Mouse (Mus musculus) kidney, adult 2 months (tissue): ENCODE results near the gene Hdac4. TPM values are rescaled to one million over a fixed set of nuclear protein-coding genes. Genes with fewer than 3 reads are reported as not detected.

Experiments
- DNase-seq: peaks from one replicate; pipeline ENCODE4 v3.0.0; 2021
- H3K27ac ChIP-seq: fragments of 200-500 bp; 2 replicates; pipeline ENCODE4 v1.5.1; 2012; ENCODE audit warnings: low read depth, low read length, control low read depth, inconsistent platforms; ENCODE audit not compliant: insufficient read depth
- H3K27me3 ChIP-seq: fragments of 200-500 bp; replicated peaks from 2 replicates; pipeline ENCODE4 v1.6.1; 2012; ENCODE audit warnings: mild to moderate bottlenecking, moderate library complexity, low read length, inconsistent platforms; ENCODE audit not compliant: control insufficient read depth, insufficient read depth
- H3K36me3 ChIP-seq: fragments of 200-500 bp; 2 replicates; pipeline ENCODE4 v1.6.1; 2012; ENCODE audit warnings: mild to moderate bottlenecking, moderate library complexity, low read length, inconsistent platforms; ENCODE audit not compliant: control insufficient read depth, insufficient read depth
- H3K4me1 ChIP-seq: fragments of 200-500 bp; 2 replicates; pipeline ENCODE4 v1.6.1; 2011; ENCODE audit warnings: low read length; ENCODE audit not compliant: control insufficient read depth, insufficient read depth
- H3K4me3 ChIP-seq: fragments of 200-500 bp; 2 replicates; pipeline ENCODE4 v1.5.1; 2011; ENCODE audit warnings: mild to moderate bottlenecking, low read depth, low read length, control low read depth; ENCODE audit not compliant: insufficient read depth
- CTCF ChIP-seq: fragments of 200-500 bp; conservative IDR thresholded peaks from 2 replicates; pipeline ENCODE4 v1.5.1; 2011; ENCODE audit warnings: low read depth, mild to moderate bottlenecking, control low read depth, low read length, moderate library complexity, mixed read lengths; ENCODE audit not compliant: insufficient read depth, insufficient read length
- POLR2A ChIP-seq: fragments of 200-500 bp; IDR thresholded peaks from one replicate; pipeline ENCODE4 v1.6.1; 2011; ENCODE audit warnings: low read depth, low read length, control low read depth
- WGBS: fragments of 180-500 bp; shearing (Covaris S2); methylation state at CpG from one replicate; pipeline ENCODE4 v1.1.7; 2018; 5-methylcytosine and 5-hydroxymethylcytosine counted together
- polyA plus RNA-seq: library from polyadenylated mRNA; depleted of rRNA; stranded (reverse); fragments of >200 nt; gene quantifications from 2 replicates; pipeline ENCODE4 v1.2.3, GENCODE M21; 2012

Gene Hdac4
- polyA plus RNA-seq, 1 experiment, result 10.0 TPM

DNA sequence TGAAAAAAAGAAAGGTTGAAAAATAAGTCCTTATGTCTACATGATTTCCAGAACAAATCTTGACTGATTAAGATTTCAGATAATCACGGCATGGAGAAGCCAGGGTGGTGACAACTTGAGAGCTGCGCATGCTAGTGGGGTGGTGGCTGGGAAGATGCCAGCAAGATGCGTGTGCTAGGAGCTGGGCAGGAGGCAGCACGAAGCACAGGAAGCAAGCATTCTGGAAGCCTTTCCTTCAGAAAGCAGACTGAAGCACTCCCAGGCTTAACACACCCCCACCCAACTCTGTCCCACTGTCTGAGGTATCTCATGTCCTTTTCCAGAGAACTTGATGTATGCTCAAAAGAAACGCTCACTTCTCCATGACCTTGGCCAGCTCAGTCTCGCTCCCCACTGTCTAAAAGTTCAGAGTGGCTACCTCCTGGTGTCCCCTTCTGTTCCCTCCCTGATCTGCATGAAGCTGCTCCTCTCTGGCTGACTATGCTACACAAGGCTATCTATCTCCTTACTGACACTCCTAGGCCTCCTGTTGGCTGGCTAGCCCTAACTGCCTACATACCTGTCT lies 52.1 kb downstream of the Hdac4 start:
- peaks cover 7% of the 10 kb centered on the region; the same call in 1 of the 2 replicates for H3K4me1 ChIP-seq
- no peaks in the 10 kb centered on the region for H3K36me3 ChIP-seq
- no peak for TF ChIP-seq CTCF
- TF ChIP-seq POLR2A, result no peak
- 79% methylated on average over 6 of the region's 6 CpGs for WGBS
- H3K27me3 ChIP-seq, result no peaks in the 10 kb centered on the region
- no peak for DNase-seq
- H3K27ac ChIP-seq, result no peak overlapping the region
- H3K4me3 ChIP-seq, result no peak overlapping the region

DNA sequence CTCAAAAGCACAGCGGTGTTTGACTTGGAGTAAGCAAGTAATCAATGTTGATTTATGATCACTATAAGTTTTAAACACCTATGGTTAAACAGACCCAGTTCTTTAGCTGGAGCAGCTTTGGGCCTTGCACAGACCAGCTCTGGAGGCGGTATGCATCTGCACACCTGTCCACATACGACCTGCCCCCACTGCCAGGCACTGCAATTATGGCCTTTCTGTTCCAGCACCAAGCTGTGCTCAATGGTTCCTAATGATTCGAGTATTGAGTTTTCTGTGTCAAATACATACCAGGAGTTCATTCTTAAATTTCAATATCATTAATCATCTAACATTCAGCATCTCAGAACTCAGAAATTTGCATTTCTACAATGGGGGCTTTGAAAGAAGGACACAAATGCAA lies 52.7 kb downstream of the Hdac4 start:
- WGBS, result 84% methylated on average over 4 of the region's 4 CpGs
- Histone ChIP-seq H3K4me1 (peaks cover 7% of the 10 kb centered on the region; the same call in 1 of the 2 replicates), H3K27ac (no peak overlapping the region), H3K27me3 (no peaks in the 10 kb centered on the region), H3K4me3 (no peak overlapping the region), H3K36me3 (no peaks in the 10 kb centered on the region)
- DNase-seq, result no peak
- TF ChIP-seq CTCF (no peak), POLR2A (no peak)

DNA sequence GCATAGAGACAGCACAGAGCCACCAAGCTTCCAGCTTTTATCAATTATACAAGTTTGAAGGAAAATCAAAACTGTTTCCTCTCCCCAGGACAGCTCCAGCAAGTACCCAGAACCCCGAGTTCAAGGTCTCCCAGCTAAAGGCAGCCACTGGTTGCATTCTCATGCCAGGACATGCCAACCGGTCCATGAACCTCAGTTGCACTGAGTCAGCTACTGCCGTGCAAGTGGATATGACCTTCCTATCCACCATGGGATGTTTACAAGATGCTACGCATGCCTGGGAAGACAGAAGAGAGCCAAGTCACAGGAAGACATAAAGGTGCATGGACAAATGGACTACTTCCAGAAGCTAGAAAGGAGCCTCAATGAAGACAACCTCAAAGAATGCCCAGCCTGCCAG lies 56.5 kb downstream of the Hdac4 start:
- TF ChIP-seq POLR2A, result no peak
- no peak for TF ChIP-seq CTCF
- Histone ChIP-seq H3K4me1 (peaks cover 4% of the 10 kb centered on the region; the same call in 1 of the 2 replicates), H3K27me3 (no peaks in the 10 kb centered on the region), H3K27ac (no peak overlapping the region), H3K4me3 (no peak overlapping the region), H3K36me3 (no peaks in the 10 kb centered on the region)
- DNase-seq, result no peak
- WGBS, result 91% methylated on average over 4 of the region's 4 CpGs

DNA sequence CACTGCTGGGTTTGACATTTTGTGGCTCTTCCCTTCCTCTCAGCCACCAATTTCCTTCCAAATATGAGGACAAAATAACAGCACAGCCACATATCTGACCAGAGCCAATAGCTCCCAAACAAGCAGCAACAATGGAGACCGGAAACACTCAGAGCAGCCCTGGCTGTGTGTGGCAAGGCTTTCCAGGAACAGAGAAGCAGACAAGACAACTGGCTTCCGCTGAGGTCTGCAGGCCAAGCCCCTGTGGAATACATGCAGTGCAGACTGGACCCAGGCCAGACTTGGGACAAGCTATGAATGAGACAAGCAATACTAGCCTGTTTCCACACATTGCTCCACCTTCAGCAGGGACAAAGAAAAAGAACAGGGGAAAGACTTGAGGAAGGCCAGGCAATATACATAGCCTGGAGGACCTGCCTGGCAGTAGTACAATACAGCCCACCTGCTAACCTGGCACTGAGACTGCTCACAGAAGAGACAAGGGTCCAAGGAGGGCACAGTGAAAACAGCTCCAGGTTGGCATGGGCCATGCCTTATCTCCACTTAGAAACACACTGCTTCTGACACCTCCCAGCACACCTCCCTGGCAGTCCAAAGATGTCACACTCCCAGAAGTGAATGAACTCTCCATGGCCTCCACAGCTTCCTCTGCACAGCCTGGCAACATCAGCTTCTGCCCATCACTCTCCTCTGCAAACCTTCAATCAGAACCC lies 58.2 kb downstream of the Hdac4 start:
- WGBS, result 66% methylated on average over 2 of the region's 2 CpGs
- H3K27ac ChIP-seq, result no peak overlapping the region
- DNase-seq, result peak; percentile 92
- no peak overlapping the region for H3K4me3 ChIP-seq
- H3K27me3 ChIP-seq, result no peaks in the 10 kb centered on the region
- H3K36me3 ChIP-seq, result no peaks in the 10 kb centered on the region
- peaks cover 6% of the 10 kb centered on the region; the same call in 1 of the 2 replicates for H3K4me1 ChIP-seq
- TF ChIP-seq CTCF, result no peak
- TF ChIP-seq POLR2A, result no peak

DNA sequence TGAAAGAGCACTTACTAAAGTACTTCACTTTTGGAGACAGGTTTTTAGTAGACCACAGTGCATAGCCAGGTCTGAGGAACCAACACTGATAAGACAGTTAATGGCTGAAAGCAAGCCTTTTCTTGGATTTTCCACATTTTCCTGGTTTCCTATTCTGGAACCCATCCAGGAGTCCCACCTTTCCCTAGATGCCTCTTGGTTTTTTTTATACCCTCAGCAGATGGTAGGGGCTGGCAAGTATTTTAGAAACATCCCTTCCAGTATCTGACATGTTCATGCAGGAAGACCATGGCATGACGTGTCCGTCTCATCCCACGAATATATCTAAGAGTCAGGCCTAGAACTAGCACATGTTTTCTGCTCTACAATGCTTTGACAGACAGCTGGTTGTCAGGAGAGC lies 59.1 kb downstream of the Hdac4 start:
- no peak for TF ChIP-seq CTCF
- no peak for TF ChIP-seq POLR2A
- no peak overlapping the region for H3K4me3 ChIP-seq
- no peak overlapping the region for H3K27ac ChIP-seq
- peaks cover 3% of the 10 kb centered on the region; the same call in 1 of the 2 replicates for H3K4me1 ChIP-seq
- WGBS, result 98% methylated on average over 3 of the region's 3 CpGs
- H3K36me3 ChIP-seq, result no peaks in the 10 kb centered on the region
- no peak for DNase-seq
- no peaks in the 10 kb centered on the region for H3K27me3 ChIP-seq

DNA sequence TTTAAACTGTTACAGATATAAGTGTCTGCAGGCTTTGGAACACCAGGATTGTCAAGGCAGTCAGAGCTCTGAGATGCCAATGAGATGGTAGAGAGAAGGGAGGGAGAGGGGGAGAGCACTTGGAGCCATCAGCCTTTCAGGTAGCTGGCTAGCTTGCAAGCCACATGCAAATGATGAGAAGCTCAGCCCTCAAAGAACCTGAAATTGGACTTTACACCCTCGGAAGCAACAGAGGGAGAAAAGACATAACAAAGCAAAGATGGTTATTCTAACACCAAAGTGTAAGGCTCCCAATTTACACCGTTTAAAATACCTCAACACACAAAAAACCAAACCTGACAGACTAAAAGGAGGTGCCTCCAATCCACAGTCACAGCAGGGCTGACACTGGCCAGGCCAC lies 63.3 kb downstream of the Hdac4 start:
- peak; percentile 66 for DNase-seq
- no peak overlapping the region for H3K4me3 ChIP-seq
- H3K27ac ChIP-seq, result no peak overlapping the region
- WGBS, result 57% methylated on average over 2 of the region's 2 CpGs
- peaks cover 13% of the 10 kb centered on the region; the same call in 1 of the 2 replicates for H3K4me1 ChIP-seq
- no peak for TF ChIP-seq CTCF
- no peaks in the 10 kb centered on the region for H3K36me3 ChIP-seq
- no peaks in the 10 kb centered on the region for H3K27me3 ChIP-seq

DNA sequence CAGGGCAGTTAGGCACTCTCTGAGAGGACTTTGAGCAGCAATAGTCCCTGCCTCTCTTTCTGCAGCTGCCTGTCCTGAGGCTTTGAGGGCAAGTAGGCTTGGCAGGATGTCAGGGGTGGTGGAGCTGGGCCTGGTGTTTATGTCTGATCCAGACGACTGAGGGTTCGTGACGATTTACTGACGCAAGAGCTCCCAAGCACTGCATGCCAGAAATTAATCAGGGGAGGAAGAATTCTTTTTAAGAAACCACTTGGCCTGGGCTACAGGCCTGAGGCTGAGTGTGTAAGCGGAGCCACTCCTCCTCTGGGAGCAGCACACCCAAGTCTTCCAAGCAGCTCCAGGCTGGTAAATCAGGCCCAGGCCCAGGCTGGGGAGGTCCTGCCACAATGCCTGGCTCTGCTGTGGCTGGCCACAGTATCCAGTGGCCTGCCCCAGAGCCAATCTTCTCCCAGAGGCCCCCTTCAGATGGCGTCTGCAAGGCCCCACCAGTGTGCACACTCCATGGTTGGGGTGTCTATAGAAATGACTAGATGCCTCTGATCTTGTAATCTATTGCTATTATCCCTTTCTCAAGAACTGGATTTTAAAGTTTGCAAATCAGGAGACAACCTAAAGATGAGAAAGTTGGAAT lies 64.9 kb downstream of the Hdac4 start:
- Histone ChIP-seq H3K27me3 (no peaks in the 10 kb centered on the region), H3K27ac (no peak overlapping the region), H3K36me3 (no peaks in the 10 kb centered on the region), H3K4me1 (peaks cover 13% of the 10 kb centered on the region; the same call in 1 of the 2 replicates), H3K4me3 (no peak overlapping the region)
- TF ChIP-seq CTCF (0 out of 2 replicates have a peak, but pooled peaks have one; percentile 9), POLR2A (no peak)
- DNase-seq, result peak; percentile 96
- 38% methylated on average over 6 of the region's 6 CpGs for WGBS
